Mouse (Mus musculus): ENCODE data around the gene Abi1.

DNA sequence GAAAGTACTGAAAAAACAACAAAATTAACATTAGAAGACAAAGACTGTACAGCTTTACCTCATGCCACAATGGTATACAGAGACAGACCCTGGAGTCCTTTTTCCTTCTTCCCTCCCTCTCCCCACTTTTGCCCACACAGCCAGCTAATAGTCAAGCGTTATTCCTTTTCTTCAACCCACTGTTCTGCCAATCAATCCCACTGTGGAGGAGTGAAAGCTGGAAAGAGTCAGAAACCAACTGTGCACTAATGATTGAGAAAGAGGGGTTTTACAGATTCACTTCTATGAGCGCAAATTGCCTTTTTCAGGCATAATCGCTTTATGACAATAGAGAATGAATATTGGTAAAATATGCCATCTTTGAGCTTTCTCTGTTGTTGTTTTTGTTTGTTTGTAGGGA lies 17.0 kb downstream of the Abi1 start:
- no peak for TF ChIP-seq CTCF (IDR thresholded peaks at IDR 0.05; ENCODE audit: control insufficient read depth, insufficient read depth, low read length)
- TF ChIP-seq POLR2A (IDR thresholded peaks at IDR 0.05; ENCODE audit: borderline replicate concordance, control insufficient read depth, low read depth, low read length): no peak
